Mouse (Mus musculus): ENCODE results near the gene Doc2b.

GRCm38 (mm10) chr11:75758553-75758952 lies 37.3 kb downstream of the Doc2b start:
- TF ChIP-seq GATA1 (IDR thresholded peaks at IDR 0.05; ENCODE audit: low read length) (no peak), TAL1 (IDR thresholded peaks at IDR 0.05; ENCODE audit: low read length) (no peak)
